Mouse (Mus musculus) embryonic facial prominence, embryonic 15.5 days (tissue): ENCODE measurements around the gene Ccdc13. TPM values are rescaled to one million over a fixed set of nuclear protein-coding genes. Genes with fewer than 3 reads are reported as not detected.

ENCODE experiments used
- ATAC-seq: fragments of 200-750 bp; cut with Nextera tagmentation; 2 replicates; pipeline ENCODE4 v1.8.0; 2017; ENCODE audit warnings: low read depth, moderate TSS enrichment; ENCODE audit not compliant: insufficient number of reproducible peaks, low FRiP score, low TSS enrichment
- H3K27ac ChIP-seq: fragments of 300-500 bp; sonication (generic); replicated peaks from 2 replicates; pipeline ENCODE4 v1.5.1; 2015; ENCODE audit warnings: mild to moderate bottlenecking, inconsistent platforms
- H3K27me3 ChIP-seq: fragments of 300-500 bp; sonication (generic); 2 replicates; pipeline ENCODE4 v1.6.1; 2015; ENCODE audit warnings: inconsistent platforms
- H3K36me3 ChIP-seq: fragments of 300-500 bp; sonication (generic); 2 replicates; pipeline ENCODE4 v1.6.1; 2015; ENCODE audit warnings: mild to moderate bottlenecking, inconsistent platforms
- H3K4me1 ChIP-seq: fragments of 300-500 bp; sonication (generic); 2 replicates; pipeline ENCODE4 v1.6.1; 2015; ENCODE audit warnings: inconsistent platforms
- H3K4me2 ChIP-seq: fragments of 300-500 bp; sonication (generic); replicated peaks from 2 replicates; pipeline ENCODE4 v1.6.1; 2015; ENCODE audit warnings: mild to moderate bottlenecking, inconsistent platforms
- H3K4me3 ChIP-seq: fragments of 300-500 bp; sonication (generic); replicated peaks from 2 replicates; pipeline ENCODE4 v1.5.1; 2015; ENCODE audit warnings: mild to moderate bottlenecking, inconsistent platforms
- H3K9ac ChIP-seq: fragments of 300-500 bp; sonication (generic); 2 replicates; pipeline ENCODE4 v1.6.1; 2015; ENCODE audit warnings: inconsistent platforms
- H3K9me3 ChIP-seq: fragments of 300-500 bp; sonication (generic); replicated peaks from 2 replicates; pipeline ENCODE4 v1.6.1; 2016; ENCODE audit warnings: inconsistent platforms
- WGBS: fragments of 180-500 bp; shearing (Covaris S2); methylation state at CpG from one replicate; pipeline ENCODE4 v1.1.7; 2015; 5-methylcytosine and 5-hydroxymethylcytosine counted together
- polyA plus RNA-seq: library from polyadenylated mRNA; unstranded; fragments of >200 nt; fragmentation: Nextera tagmentation; extraction: Ambion mirVana; gene quantifications from 2 replicates; pipeline ENCODE4 v1.2.1, GENCODE M21; 2015

The Ccdc13 gene
- 2.4 and 3.1 TPM in 2 replicates for polyA plus RNA-seq

- H3K4me2 ChIP-seq: peak within 1 kb of the TSS; percentile 83
- peak; percentile 83 for ATAC-seq
- H3K36me3 ChIP-seq: no peaks in the 10 kb centered on the region
- peak within 1 kb of the TSS; percentile 51 for H3K4me3 ChIP-seq
- WGBS: 3% methylated on average over 61 of the region's 61 CpGs
- H3K9ac ChIP-seq: peak within 1 kb of the TSS; percentile 27; the same call in 1 of the 2 replicates
- H3K27ac ChIP-seq: no peak within 1 kb of the TSS
- no peaks in the 10 kb centered on the region for H3K27me3 ChIP-seq
- no peaks in the 10 kb centered on the region for H3K9me3 ChIP-seq
- peaks cover 10% of the 10 kb centered on the region; the same call in 1 of the 2 replicates for H3K4me1 ChIP-seq
These were observed at the start of gene Ccdc13 for GRCm38 (mm10) chr9:121838829-121839621. Ccdc13 (minus strand) TSS chr9:121839461.

GRCm38 (mm10) chr9:121882015-121882457 is 42.8 kb upstream of the Ccdc13 start:
- Histone ChIP-seq H3K27me3 (no peaks in the 10 kb centered on the region), H3K9me3 (no peaks in the 10 kb centered on the region), H3K27ac (no peak overlapping the region), H3K4me3 (no peak overlapping the region), H3K36me3 (no peaks in the 10 kb centered on the region), H3K9ac (no peak overlapping the region), H3K4me2 (no peak overlapping the region), H3K4me1 (0 out of 2 replicates have a peak, but pooled peaks cover 4% of the 10 kb centered on the region)
- no peak for ATAC-seq
- 56% methylated on average over 7 of the region's 7 CpGs for WGBS

- Histone ChIP-seq H3K9me3 (no peaks in the 10 kb centered on the region), H3K4me2 (no peak overlapping the region), H3K9ac (no peak overlapping the region), H3K4me3 (no peak overlapping the region), H3K36me3 (no peaks in the 10 kb centered on the region), H3K27me3 (no peaks in the 10 kb centered on the region), H3K4me1 (0 out of 2 replicates have a peak, but pooled peaks cover 4% of the 10 kb centered on the region), H3K27ac (no peak overlapping the region)
- no peak for ATAC-seq
- WGBS: 62% methylated on average over 6 of the region's 6 CpGs
These were observed 42.0 kb upstream of the Ccdc13 start for GRCm38 (mm10) chr9:121881301-121881700.

DNA sequence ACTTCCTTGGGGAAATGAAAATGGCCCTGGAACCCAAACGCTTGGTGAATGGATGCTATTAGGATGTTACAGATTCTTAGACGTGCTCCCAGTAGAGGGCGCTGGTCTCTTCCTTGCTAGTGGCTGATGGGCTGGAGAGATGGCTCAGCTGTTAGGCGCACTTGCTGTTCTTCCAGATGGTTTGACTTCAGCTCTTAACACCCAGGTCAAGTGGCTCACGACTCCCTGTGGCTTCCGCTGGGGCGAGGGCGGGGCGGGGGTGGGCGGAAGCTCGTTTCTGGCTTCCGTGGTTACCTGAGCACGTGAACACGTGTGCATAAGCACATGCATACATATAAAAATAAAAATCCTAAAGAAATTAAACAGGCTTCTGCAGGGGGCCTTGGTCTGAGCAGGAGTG is 41.6 kb upstream of the Ccdc13 start:
- 32% methylated on average over 14 of the region's 14 CpGs for WGBS
- Histone ChIP-seq H3K9ac (no peak overlapping the region), H3K9me3 (no peaks in the 10 kb centered on the region), H3K4me2 (0 out of 2 replicates have a peak overlapping the region, but pooled peaks have one; percentile 17), H3K4me3 (no peak overlapping the region), H3K27me3 (no peaks in the 10 kb centered on the region), H3K36me3 (no peaks in the 10 kb centered on the region), H3K27ac (no peak overlapping the region), H3K4me1 (0 out of 2 replicates have a peak, but pooled peaks cover 4% of the 10 kb centered on the region)
- no peak for ATAC-seq

- ATAC-seq: no peak
These were observed 37.9 kb upstream of the Ccdc13 start for GRCm38 (mm10) chr9:121877052-121877740.

GRCm38 (mm10) chr9:121873578-121873977 is 34.3 kb upstream of the Ccdc13 start:
- H3K36me3 ChIP-seq: no peaks in the 10 kb centered on the region
- no peak for ATAC-seq
- no peak overlapping the region for H3K4me2 ChIP-seq
- no peaks in the 10 kb centered on the region for H3K9me3 ChIP-seq
- no peaks in the 10 kb centered on the region for H3K27me3 ChIP-seq
- no peak overlapping the region for H3K9ac ChIP-seq
- H3K4me1 ChIP-seq: no peaks in the 10 kb centered on the region
- H3K4me3 ChIP-seq: no peak overlapping the region
- H3K27ac ChIP-seq: no peak overlapping the region

More at GRCm38 (mm10) chr9:121877052-121877740, 37.9 kb upstream of the Ccdc13 start:
- 0 out of 2 replicates have a peak, but pooled peaks cover 4% of the 10 kb centered on the region for H3K4me1 ChIP-seq
- no peak overlapping the region for H3K4me3 ChIP-seq
- no peak overlapping the region for H3K4me2 ChIP-seq
- no peak overlapping the region for H3K27ac ChIP-seq
- no peaks in the 10 kb centered on the region for H3K9me3 ChIP-seq
- 17% methylated on average over 3 of the region's 3 CpGs for WGBS
- no peaks in the 10 kb centered on the region for H3K27me3 ChIP-seq
- H3K9ac ChIP-seq: no peak overlapping the region
- H3K36me3 ChIP-seq: no peaks in the 10 kb centered on the region

DNA sequence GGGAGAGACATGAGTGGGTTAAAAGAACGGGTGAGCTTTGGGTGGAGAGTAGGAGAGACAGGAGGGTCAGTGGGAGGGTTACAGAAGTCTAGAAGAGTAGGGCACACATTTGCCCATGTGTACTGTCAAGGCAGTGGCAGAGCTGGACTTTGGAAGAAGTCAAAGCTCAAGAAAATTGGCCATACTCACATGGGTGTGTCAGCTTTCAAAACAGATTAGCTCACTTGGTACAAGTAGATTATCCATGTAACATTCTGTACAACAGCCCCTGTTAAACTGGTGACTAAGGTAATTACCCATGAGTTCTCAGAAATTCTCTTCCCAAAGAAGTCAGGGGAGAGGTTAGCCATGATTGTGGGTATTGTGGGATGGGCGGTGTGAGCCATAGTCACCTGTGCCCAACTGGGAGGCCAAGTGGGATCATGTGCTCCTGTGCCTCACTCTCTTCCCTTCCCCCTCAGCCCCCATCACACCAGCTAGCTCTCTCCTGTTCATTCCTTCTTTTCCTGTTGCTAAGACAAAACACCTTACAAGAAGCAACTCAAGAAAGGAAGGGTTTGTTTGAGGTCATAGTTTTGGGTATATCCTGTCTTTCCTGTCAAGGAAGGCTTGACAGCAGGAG is 32.9 kb upstream of the Ccdc13 start:
- ATAC-seq: no peak
- Histone ChIP-seq H3K27me3 (no peaks in the 10 kb centered on the region), H3K4me1 (no peaks in the 10 kb centered on the region), H3K9ac (no peak overlapping the region), H3K4me2 (no peak overlapping the region), H3K27ac (no peak overlapping the region), H3K36me3 (no peaks in the 10 kb centered on the region), H3K4me3 (no peak overlapping the region), H3K9me3 (no peaks in the 10 kb centered on the region)
- 82% methylated on average over 2 of the region's 2 CpGs for WGBS

GRCm38 (mm10) chr9:121869973-121870515 is 30.8 kb upstream of the Ccdc13 start:
- 51% methylated on average over 4 of the region's 4 CpGs for WGBS
- H3K9ac ChIP-seq: no peak overlapping the region
- no peak overlapping the region for H3K4me2 ChIP-seq
- no peaks in the 10 kb centered on the region for H3K9me3 ChIP-seq
- no peak overlapping the region for H3K4me3 ChIP-seq
- H3K27me3 ChIP-seq: no peaks in the 10 kb centered on the region
- no peaks in the 10 kb centered on the region for H3K4me1 ChIP-seq
- H3K27ac ChIP-seq: no peak overlapping the region
- no peak for ATAC-seq
- no peaks in the 10 kb centered on the region for H3K36me3 ChIP-seq

DNA sequence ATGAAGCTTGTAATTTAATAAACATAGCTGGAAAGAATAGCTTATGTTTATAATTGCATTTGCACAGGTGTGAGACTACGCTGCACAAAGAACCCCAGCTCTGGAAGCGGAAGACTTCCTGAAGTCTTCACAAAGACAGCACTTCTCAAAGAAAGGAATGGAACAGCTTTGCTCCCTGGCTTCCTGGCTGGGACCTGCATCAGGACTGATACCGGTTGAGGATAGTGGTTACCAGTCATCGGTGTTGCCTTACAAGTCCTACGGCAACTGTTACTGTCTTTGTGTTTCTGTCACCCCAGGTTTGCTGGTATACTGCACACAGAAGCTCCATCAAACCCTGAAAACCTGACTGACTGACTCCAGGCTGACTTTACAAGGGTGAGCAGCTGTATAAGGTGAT is 30.2 kb upstream of the Ccdc13 start:
- no peak for ATAC-seq
- Histone ChIP-seq H3K4me1 (no peaks in the 10 kb centered on the region), H3K4me3 (no peak overlapping the region), H3K9ac (no peak overlapping the region), H3K9me3 (no peaks in the 10 kb centered on the region), H3K27ac (no peak overlapping the region), H3K4me2 (no peak overlapping the region), H3K27me3 (no peaks in the 10 kb centered on the region), H3K36me3 (no peaks in the 10 kb centered on the region)
- WGBS: 82% methylated on average over 5 of the region's 5 CpGs

DNA sequence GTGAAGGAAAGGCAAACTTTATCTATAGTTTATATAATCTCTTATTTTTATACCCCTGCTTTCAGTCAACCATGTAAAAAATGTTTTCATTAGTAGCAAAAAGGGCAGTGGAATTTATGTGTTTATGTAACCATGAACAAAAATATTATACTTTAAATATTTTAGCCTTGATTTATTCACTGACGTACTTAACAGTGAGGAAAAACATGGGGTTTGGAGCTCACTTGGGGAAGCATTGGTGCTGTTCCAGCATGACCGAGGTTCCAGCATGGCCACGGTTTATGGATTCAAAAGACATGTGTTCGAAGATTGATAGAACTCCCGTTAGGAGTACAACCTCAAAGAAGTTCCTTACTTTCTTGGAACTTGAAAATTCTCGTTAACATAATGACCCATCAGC is 29.0 kb upstream of the Ccdc13 start:
- H3K4me1 ChIP-seq: no peaks in the 10 kb centered on the region
- H3K36me3 ChIP-seq: no peaks in the 10 kb centered on the region
- WGBS: 74% methylated on average over 6 of the region's 6 CpGs
- H3K27me3 ChIP-seq: no peaks in the 10 kb centered on the region
- no peak overlapping the region for H3K4me3 ChIP-seq
- no peak for ATAC-seq
- H3K9me3 ChIP-seq: no peaks in the 10 kb centered on the region
- no peak overlapping the region for H3K27ac ChIP-seq
- no peak overlapping the region for H3K9ac ChIP-seq
- H3K4me2 ChIP-seq: no peak overlapping the region

DNA sequence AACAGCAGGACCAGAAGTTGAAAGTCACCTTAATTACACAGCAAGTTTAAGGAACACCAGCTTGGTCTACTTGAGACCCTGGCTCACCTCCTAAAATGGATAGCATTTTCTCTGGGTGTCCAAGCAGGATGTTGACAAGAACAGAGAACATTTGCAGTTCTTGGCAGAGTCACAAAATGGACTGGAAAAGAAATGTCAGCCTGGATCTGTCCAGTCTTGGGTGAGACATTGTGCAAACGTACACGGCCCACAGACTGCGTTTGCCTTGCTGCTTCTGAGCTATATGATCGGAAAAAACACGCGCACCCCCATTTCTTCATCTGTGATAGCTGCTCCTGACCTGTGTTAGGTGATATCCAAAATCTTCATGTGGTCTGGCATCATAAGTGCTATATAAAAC is 28.4 kb upstream of the Ccdc13 start:
- Histone ChIP-seq H3K9me3 (no peaks in the 10 kb centered on the region), H3K4me2 (no peak overlapping the region), H3K36me3 (no peaks in the 10 kb centered on the region), H3K9ac (no peak overlapping the region), H3K27ac (no peak overlapping the region), H3K4me3 (no peak overlapping the region), H3K4me1 (no peaks in the 10 kb centered on the region), H3K27me3 (no peaks in the 10 kb centered on the region)
- 90% methylated on average over 6 of the region's 6 CpGs for WGBS
- ATAC-seq: no peak
